Mouse (Mus musculus) thymus, postnatal 4 days (tissue): ENCODE measurements around the gene Pfdn6.
"Not testable (repeated sequence)": the region's sequence is repeated elsewhere in the genome, so short reads cannot be mapped to it uniquely, and the experiment has no call there.

Experiments used
- DNase-seq: peaks from one replicate; pipeline ENCODE4 v3.0.0; 2021

Gene Pfdn6

DNA sequence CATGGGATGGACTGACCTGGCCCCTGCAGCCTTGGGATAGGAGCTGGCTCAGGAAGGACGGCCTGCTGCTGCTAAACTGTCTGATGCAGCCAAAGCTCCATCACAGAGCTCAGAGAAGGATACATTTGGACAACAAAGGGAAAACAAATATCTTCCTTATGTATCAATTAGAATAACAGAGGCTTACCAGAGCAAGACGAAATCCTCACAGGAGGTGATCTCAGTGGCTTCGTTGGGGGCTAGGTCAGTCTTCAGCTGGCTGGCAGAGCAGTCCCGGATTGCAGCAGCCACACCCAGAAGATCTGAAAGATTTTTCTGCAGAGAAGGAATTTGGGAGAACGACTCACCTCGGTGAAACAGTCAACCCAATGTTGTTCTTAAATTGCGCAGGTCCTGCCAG, 47.7 kb downstream of the Pfdn6 start:
- DNase-seq, result no peak

DNA sequence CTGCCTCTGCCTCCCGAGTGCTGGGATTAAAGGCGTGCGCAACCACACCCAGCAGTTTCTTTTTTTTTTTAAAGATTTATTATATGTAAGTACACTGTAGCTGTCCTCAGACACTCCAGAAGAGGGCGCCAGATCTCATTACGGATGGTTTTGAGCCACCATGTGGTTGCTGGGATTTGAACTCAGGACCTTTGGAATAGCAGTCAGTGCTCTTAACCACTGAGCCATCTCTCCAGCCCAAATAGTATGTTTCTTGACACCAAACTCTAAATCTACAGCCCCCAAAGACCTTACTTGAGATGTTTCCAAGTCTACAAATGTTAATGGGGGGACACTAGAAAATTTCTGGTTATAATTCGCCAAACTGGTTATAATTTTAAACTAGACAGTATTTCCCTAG, 48.3 kb downstream of the Pfdn6 start:
- DNase-seq, result peak; percentile 39

DNA sequence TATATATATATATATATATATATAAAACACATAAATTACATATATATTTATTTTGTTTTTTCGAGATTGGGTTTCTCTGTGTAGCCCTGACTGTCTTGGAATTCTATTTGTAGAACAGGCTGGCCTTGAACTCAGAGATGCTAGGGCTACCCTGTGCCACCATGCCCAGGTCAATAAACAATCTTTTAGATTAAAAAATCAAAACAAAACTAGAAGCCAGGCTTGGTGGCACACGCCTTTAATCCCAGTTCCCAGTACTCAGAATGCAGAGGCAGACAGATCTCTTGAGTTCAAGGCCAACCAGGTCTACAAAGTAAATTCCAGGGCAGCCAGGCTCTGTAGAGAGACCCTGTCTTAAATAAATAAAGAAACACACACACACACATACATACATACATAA, 48.8 kb downstream of the Pfdn6 start:
- DNase-seq, result no peak

DNA sequence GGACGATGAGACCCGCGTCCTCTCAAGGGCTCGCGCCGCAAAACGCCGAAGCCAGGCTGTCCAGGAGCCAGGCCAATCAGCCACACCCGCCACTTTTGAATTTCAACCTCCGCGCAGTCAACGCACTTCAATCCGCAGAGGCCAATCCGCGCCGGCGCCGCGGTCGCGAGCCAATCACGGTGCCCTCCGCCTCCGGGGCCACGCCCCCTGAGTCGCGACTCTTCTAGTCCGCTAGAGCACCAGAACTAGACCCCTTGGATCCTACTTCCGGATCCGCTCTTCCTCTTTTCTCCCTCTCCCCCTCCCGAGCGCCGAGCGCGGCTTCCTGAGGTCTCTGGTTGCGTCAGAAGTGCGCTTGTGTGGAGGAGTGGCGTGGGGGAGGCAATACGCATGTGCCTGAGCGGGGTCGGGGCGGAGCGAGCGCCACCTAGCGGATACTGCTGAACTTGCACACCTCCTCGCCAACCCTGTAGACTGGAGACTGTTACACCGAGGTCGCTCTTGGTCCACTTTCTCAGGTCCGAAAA, 49.5 kb downstream of the Pfdn6 start, which contains the start of gene Kifc1:
Kifc1 (minus strand) TSS at position 129 of the 527 bp plus-strand sequence.
- peak; percentile 99 for DNase-seq

DNA sequence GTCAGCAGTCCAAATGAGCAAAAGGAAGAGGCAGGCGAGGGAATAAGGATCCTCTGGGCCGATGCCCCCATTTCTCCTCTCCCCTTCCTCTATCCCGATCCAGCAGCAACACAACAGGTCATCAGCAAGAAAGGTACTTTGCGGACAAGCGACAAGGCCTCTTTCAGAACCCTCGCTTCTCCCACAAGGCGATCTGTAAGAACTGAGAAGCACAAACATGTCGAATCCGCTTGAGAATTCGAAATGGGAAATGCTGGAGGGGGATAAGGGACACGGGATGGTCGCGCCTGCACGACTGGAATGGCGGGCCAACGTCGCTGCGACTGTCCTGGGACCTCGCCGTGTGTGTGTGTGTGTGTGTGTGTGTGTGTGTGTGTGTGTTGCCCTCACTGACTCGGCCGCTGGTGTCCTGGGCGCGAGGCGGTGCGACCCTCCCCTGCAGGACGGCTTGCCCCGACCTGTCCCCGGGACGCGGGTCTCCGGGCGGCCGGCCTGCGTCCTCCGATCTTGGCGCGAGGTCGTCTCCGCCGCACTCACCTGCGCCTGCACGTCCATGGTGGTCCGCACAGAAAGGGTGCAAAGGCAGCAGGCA, 50.1 kb downstream of the Pfdn6 start:
- not testable (repeated sequence) for DNase-seq
